Mouse (Mus musculus): ENCODE data around the gene Smpdl3a. TPM values are rescaled to one million over a fixed set of nuclear protein-coding genes. Genes with fewer than 3 reads are reported as not detected.

Smpdl3a gene
- polyA plus RNA-seq, 1 experiment = 89.4 TPM

DNA sequence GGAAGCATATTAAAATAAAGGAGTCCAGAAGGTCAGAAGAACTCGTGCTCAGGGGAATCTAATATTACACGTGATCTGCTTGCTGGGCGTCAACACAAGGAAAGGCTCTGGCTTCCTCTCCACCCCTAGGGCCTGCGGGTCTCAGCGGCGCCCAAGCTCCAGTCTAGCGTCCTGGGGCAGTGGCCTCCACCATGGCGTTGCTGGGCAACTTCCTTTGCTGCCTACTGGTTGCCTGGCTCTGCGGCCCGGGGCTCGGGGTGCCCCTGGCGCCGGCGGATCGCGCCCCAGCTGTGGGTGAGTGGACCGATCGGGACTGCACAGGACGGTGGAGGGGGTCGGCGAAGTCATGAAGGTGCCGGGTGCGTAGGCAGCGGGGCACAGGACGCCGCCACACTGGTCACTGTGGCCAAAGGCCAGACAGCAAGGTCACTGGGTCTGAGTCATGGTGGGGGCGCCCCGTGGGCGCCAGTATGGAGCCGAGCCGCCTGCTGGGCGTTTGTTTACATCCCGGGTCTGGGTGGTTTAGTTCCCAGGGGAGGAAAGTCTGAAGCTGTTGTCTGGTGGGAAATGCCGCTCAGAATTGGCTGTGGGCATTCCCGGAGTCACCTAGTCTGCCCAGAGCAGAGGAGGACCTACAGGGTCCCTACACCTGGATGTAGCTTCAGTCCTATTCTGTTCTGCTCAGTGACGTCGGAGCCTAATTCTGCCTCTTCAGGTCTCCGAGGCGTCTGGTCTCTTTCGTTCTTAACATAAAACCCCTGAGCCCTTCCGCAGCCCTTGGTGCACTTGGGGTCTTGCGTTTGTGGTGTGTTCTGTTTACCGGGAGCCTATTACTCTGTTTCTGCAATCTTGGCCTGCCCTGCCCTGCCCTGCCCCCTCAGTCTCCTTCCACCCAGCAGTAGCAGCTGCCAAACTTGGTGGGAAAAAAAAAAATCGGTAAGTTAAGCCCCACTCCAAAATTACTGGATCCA, 641 bp downstream of the Smpdl3a start:
- H3K27me3 ChIP-seq (ENCODE audit: control insufficient read depth, insufficient read depth, low read length) = no peaks in the 10 kb centered on the region
- DNase-seq (ENCODE audit: low read depth in 1 of 2, low spot score in 2 of 2) = peak in 1 of 2 experiments; percentile 31
- WGBS = under 1% methylated on average over 44 of the region's 44 CpGs
- H3K4me3 ChIP-seq (ENCODE audit: extremely low read depth, insufficient read depth, insufficient read length) = peak overlapping the region; percentile 81
- peak; percentile 11; the same call in 1 of the 2 replicates for TF ChIP-seq POLR2A (IDR thresholded peaks at IDR 0.05; ENCODE audit: low read depth, low read length)
- no peak for TF ChIP-seq CTCF (IDR thresholded peaks at IDR 0.05; ENCODE audit: extremely low read depth, insufficient read depth, insufficient read length, insufficient replicate concordance)
- H3K4me1 ChIP-seq (ENCODE audit: control insufficient read depth, insufficient read depth, insufficient read length) = peaks cover 9% of the 10 kb centered on the region
- H3K27ac ChIP-seq (ENCODE audit: insufficient read depth, low read length) = peak overlapping the region; percentile 92
- no peaks in the 10 kb centered on the region for H3K36me3 ChIP-seq (ENCODE audit: control insufficient read depth, insufficient read depth, low read length)

DNA sequence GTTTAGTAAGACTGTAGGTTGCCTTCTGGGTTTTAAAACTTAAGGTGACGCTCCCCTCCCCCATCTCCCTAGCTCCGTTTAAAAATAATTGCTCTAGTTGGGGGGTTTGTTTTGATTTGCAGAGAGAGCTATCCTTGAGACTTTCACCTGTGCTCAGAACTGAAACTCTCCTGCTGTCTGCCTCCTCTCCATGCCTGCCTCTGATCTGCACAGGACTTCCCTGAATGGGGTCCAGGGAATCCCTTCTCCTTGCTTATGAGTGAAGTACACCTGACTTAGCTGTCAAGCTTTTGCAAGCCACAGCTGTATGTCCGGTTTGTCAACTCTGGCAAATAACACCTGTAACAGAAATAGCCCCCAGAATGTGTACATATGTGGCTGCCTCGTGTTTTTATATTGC, 1.4 kb downstream of the Smpdl3a start:
- H3K4me1 ChIP-seq (ENCODE audit: control insufficient read depth, insufficient read depth, insufficient read length) = peaks cover 9% of the 10 kb centered on the region
- H3K36me3 ChIP-seq (ENCODE audit: control insufficient read depth, insufficient read depth, low read length) = no peaks in the 10 kb centered on the region
- peak overlapping the region; percentile 92 for H3K27ac ChIP-seq (ENCODE audit: insufficient read depth, low read length)
- no peak for DNase-seq (ENCODE audit: low read depth in 1 of 2, low spot score in 2 of 2)
- no peak for TF ChIP-seq CTCF (IDR thresholded peaks at IDR 0.05; ENCODE audit: extremely low read depth, insufficient read depth, insufficient read length, insufficient replicate concordance)
- TF ChIP-seq POLR2A (IDR thresholded peaks at IDR 0.05; ENCODE audit: low read depth, low read length) = no peak
- no peaks in the 10 kb centered on the region for H3K27me3 ChIP-seq (ENCODE audit: control insufficient read depth, insufficient read depth, low read length)
- H3K4me3 ChIP-seq (ENCODE audit: extremely low read depth, insufficient read depth, insufficient read length) = peak overlapping the region; percentile 81
- WGBS = 9% methylated on average over 4 of the region's 4 CpGs

DNA sequence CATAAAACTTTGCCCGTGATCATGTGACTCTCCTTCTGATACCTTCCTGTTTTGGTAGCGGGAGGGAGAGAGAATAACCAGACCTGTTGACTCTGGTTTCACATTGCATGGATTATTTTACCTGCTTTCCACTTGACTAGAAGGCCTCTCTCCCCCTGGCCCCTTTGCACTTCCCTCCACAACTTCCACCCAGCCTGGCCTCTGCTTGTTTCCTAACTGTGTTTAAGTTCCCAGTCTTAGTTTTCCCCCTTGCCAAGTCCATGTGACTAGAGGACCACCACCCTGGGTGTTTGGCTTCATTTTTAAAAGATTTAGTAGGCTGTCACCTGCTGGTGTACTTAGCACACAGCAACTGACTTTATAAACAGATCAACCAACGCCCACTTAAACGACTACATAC, 1.9 kb downstream of the Smpdl3a start:
- H3K27me3 ChIP-seq (ENCODE audit: control insufficient read depth, insufficient read depth, low read length) = no peaks in the 10 kb centered on the region
- peaks cover 9% of the 10 kb centered on the region for H3K4me1 ChIP-seq (ENCODE audit: control insufficient read depth, insufficient read depth, insufficient read length)
- DNase-seq (ENCODE audit: low read depth in 1 of 2, low spot score in 2 of 2) = peak in 1 of 2 experiments; percentile 26
- WGBS = 5% methylated on average over 4 of the region's 4 CpGs
- TF ChIP-seq POLR2A (IDR thresholded peaks at IDR 0.05; ENCODE audit: low read depth, low read length) = no peak
- TF ChIP-seq CTCF (IDR thresholded peaks at IDR 0.05; ENCODE audit: extremely low read depth, insufficient read depth, insufficient read length, insufficient replicate concordance) = peak; percentile 19; the same call in 1 of the 2 replicates
- H3K27ac ChIP-seq (ENCODE audit: insufficient read depth, low read length) = peak overlapping the region; percentile 92
- no peaks in the 10 kb centered on the region; the same call in 1 of the 2 replicates for H3K36me3 ChIP-seq (ENCODE audit: control insufficient read depth, insufficient read depth, low read length)
- H3K4me3 ChIP-seq (ENCODE audit: extremely low read depth, insufficient read depth, insufficient read length) = peak overlapping the region; percentile 41

DNA sequence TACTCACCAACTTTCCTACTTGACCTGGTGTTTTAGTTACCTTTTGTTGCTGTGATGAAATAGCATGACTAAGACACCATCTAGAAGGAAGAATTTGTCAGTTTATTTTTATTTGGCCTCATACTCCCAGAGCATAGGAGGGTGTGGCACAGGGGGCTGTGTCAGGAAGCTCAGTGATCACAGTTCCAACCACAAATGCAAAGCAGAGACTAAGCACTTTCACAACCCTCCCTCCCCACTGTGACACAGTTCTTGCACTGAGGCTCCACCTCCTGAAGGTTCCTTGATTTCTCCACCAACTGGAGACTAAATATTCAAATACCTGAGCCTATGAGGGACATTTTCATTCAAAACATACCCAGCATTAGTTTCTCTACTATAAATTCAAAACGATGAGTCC, 5.4 kb downstream of the Smpdl3a start:
- DNase-seq (ENCODE audit: low read depth in 1 of 2, low spot score in 2 of 2) = peak; percentile 28 to 43
- 94% methylated on average over 1 of the region's 1 CpGs for WGBS
- H3K27ac ChIP-seq (ENCODE audit: insufficient read depth, low read length) = no peak overlapping the region
- H3K27me3 ChIP-seq (ENCODE audit: control insufficient read depth, insufficient read depth, low read length) = no peaks in the 10 kb centered on the region
- peaks cover 3% of the 10 kb centered on the region for H3K36me3 ChIP-seq (ENCODE audit: control insufficient read depth, insufficient read depth, low read length)
- TF ChIP-seq POLR2A (IDR thresholded peaks at IDR 0.05; ENCODE audit: low read depth, low read length) (no peak), CTCF (IDR thresholded peaks at IDR 0.05; ENCODE audit: extremely low read depth, insufficient read depth, insufficient read length, insufficient replicate concordance) (no peak)
- no peak overlapping the region for H3K4me3 ChIP-seq (ENCODE audit: extremely low read depth, insufficient read depth, insufficient read length)
- peaks cover 8% of the 10 kb centered on the region for H3K4me1 ChIP-seq (ENCODE audit: control insufficient read depth, insufficient read depth, insufficient read length)

DNA sequence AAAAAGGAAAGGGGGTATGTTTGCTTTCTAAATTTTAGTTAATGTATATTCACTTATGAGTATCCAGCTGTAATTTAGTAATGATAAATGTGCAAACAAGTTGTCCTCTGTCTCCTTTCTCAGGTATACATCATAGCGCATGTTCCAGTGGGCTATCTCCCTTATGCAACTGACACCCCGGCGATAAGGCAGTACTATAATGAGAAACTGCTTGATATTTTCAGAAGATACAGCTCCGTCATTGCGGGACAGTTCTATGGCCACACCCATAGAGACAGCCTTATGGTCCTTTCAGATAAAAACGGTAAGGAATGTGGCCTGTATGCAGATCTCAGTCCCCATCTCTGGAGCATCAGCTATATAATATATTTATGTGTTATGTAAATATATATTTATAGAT, 13.6 kb downstream of the Smpdl3a start:
- no peak for DNase-seq (ENCODE audit: low read depth in 1 of 2, low spot score in 2 of 2)
- Histone ChIP-seq H3K4me1 (ENCODE audit: control insufficient read depth, insufficient read depth, insufficient read length) (no peaks in the 10 kb centered on the region; the same call in 1 of the 2 replicates), H3K27me3 (ENCODE audit: control insufficient read depth, insufficient read depth, low read length) (no peaks in the 10 kb centered on the region), H3K4me3 (ENCODE audit: extremely low read depth, insufficient read depth, insufficient read length) (no peak overlapping the region), H3K27ac (ENCODE audit: insufficient read depth, low read length) (no peak overlapping the region), H3K36me3 (ENCODE audit: control insufficient read depth, insufficient read depth, low read length) (peaks cover 25% of the 10 kb centered on the region)
- WGBS = 80% methylated on average over 6 of the region's 6 CpGs
- TF ChIP-seq CTCF (IDR thresholded peaks at IDR 0.05; ENCODE audit: extremely low read depth, insufficient read depth, insufficient read length, insufficient replicate concordance) (no peak), POLR2A (IDR thresholded peaks at IDR 0.05; ENCODE audit: low read depth, low read length) (no peak)

DNA sequence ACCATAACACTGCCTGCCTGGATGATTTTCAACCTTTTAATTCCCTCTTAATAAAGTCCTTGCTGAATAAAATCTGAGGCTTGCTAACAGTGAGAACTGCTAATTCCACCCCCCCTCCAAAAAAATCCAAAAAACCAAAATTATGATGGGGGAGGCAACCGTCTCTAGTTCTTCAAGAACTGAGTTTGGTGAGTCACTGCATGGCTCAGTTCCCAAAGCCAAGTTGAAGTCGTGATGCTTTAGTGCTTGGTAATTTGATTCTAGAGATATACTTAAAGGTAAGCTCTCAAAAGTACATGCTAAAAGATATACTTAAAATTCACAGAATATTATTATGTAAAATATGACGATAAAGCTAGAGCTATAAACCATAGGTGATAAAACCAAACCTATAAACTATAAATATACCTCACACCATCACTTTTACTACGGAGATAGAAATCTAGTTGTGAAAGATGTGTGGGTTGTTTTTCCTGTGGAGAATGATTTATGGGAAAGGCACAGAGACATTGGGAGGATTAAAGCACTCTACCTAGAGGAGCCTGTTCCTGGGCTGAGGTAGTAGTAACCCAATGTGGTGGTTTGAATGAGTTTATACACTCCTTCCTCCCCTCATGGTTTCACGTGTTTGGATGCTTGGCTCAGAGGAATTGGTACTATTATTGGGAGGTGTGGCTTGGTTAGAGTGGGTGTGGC, 18.2 kb downstream of the Smpdl3a start:
- Histone ChIP-seq H3K4me1 (ENCODE audit: control insufficient read depth, insufficient read depth, insufficient read length) (no peaks in the 10 kb centered on the region), H3K4me3 (ENCODE audit: extremely low read depth, insufficient read depth, insufficient read length) (no peak overlapping the region), H3K36me3 (ENCODE audit: control insufficient read depth, insufficient read depth, low read length) (peaks cover 18% of the 10 kb centered on the region), H3K27ac (ENCODE audit: insufficient read depth, low read length) (no peak overlapping the region), H3K27me3 (ENCODE audit: control insufficient read depth, insufficient read depth, low read length) (no peaks in the 10 kb centered on the region)
- no peak for DNase-seq (ENCODE audit: low read depth in 1 of 2, low spot score in 2 of 2)
- WGBS = 88% methylated on average over 5 of the region's 5 CpGs
- no peak for TF ChIP-seq CTCF (IDR thresholded peaks at IDR 0.05; ENCODE audit: extremely low read depth, insufficient read depth, insufficient read length, insufficient replicate concordance)

All from spleen, adult 2 months (tissue).